Mouse (Mus musculus) small intestine, adult 2 months (tissue): ENCODE results near the gene Fnbp1l.

Source experiments
- CTCF ChIP-seq: fragments of 200-500 bp; IDR thresholded peaks from 2 replicates; pipeline ENCODE4 v1.5.1; 2012; ENCODE audit warnings: low read depth, mild to moderate bottlenecking, control low read depth, inconsistent platforms, low read length, moderate library complexity, mixed read lengths; ENCODE audit not compliant: insufficient replicate concordance, insufficient read length; ENCODE audit errors: extremely low read depth
- POLR2A ChIP-seq: fragments of 200-500 bp; IDR thresholded peaks from 2 replicates; pipeline ENCODE4 v1.6.1; 2012; ENCODE audit warnings: low read depth, mild to moderate bottlenecking, control low read depth, inconsistent platforms, low read length, moderate library complexity

GRCm38 (mm10) chr3:122619931-122620284, 393 bp upstream of the Fnbp1l start:
- no peak for TF ChIP-seq CTCF
- no peak for TF ChIP-seq POLR2A
